Mouse (Mus musculus) cortical plate, adult 2 months (tissue): ENCODE data around the gene Hbs1l.

ENCODE experiments used
- CTCF ChIP-seq: fragments of 200-500 bp; IDR thresholded peaks from 2 replicates; pipeline ENCODE4 v1.5.1; 2011; ENCODE audit warnings: mild to moderate bottlenecking, control low read depth, low read length; ENCODE audit not compliant: insufficient read depth; ENCODE audit errors: extremely low read depth
- POLR2A ChIP-seq: fragments of 200-500 bp; IDR thresholded peaks from 2 replicates; pipeline ENCODE4 v1.6.1; 2011; ENCODE audit warnings: mild to moderate bottlenecking, low read length, control low read depth; ENCODE audit not compliant: insufficient read depth; ENCODE audit errors: extremely low read depth

GRCm38 (mm10) chr10:21372271-21372670 is 76.5 kb downstream of the Hbs1l start:
- no peak for TF ChIP-seq CTCF
- TF ChIP-seq POLR2A: no peak
